Mouse (Mus musculus) megakaryocyte, embryonic 14.5 days (primary cell): Measurements from ENCODE around the gene Sdhb.

Source experiments
- FLI1 ChIP-seq: IDR thresholded peaks from 2 replicates; pipeline ENCODE4 v1.6.1; 2012; ENCODE audit warnings: low read length, inconsistent platforms, mixed read lengths
- GATA1 ChIP-seq: IDR thresholded peaks from 3 replicates; pipeline ENCODE4 v1.6.1; 2012; ENCODE audit warnings: mixed read lengths, low read length, inconsistent platforms, borderline replicate concordance

GRCm38 (mm10) chr4:140993846-140994245 is 32.8 kb downstream of the Sdhb start:
- TF ChIP-seq GATA1 (no peak), FLI1 (no peak)
